Mouse (Mus musculus): ENCODE data around the gene Zfp326.
A peak's percentile ranks its signal among the peaks of the same experiment; 100 is the strongest.

Gene Zfp326

DNA sequence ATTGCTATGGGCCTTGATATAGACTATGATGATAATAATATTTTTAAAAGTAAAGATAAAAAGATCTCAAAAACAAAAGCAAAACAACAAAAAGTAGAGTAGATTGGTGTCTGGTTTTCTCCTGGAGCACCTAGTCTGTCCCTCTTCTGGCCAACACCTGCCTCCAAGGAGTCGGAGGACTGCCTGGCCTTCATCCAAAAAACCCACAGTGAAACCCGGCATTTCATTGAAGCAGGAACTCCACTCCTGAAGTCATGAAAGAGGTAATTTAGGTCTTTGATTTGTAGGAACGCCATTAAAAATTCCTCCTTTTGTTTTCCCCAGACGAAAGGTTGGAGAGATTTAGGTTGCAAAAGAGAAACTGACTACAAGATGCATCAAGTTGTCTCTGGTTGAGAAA lies 8.9 kb upstream of the Zfp326 start:
- no peak for DNase-seq (ENCODE audit: low spot score in 2 of 2)

DNA sequence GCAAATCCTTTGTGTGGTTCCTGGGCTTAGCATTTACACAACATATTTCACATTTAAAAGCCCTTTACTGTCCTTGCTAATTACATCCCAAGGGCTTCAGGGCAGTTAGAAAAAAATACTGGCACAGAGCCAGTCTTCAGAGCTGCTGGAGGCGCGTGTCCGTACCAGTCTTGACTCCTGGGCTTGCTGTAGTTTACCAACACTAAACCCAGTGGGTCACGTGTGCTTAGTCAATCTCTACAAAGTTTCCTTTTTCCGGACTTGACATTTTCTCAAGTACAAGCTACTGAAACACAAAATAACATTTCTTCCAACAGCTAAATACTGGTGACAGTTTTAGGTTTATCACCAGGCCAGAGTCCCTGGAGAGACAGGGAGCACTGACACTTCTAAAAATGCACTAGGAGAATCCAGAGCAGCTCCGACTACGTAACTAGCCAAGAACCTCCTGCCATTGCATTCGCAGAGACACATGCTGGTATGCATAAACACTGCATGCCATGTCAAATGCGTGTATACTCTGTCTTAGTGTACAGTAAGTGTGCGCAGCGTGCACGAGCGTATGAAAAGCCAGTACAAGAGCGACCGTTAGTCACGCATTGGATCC lies 8.4 kb upstream of the Zfp326 start:
- no peak for DNase-seq (ENCODE audit: low spot score in 2 of 2)

DNA sequence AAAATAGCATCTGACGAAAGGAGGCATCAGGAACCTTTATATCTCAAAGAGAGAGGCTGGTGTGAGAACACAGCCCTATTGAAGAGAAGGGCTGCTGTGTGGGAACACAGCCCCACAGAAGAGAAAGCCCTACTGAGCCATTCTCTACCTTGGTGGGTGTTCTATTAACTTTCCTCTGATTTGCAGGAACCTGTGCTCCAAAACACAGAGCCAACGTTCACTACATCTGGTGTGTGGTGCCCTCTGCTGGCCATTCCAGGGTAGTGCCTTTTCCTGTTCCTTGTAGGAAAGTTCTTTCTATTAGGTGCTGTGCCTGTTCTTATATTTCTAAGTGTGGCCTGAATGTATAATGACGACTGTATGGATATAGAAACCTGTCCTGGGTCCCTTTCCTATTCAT lies 7.8 kb upstream of the Zfp326 start:
- peak; percentile 60 to 82 for DNase-seq (ENCODE audit: low spot score in 2 of 2)

DNA sequence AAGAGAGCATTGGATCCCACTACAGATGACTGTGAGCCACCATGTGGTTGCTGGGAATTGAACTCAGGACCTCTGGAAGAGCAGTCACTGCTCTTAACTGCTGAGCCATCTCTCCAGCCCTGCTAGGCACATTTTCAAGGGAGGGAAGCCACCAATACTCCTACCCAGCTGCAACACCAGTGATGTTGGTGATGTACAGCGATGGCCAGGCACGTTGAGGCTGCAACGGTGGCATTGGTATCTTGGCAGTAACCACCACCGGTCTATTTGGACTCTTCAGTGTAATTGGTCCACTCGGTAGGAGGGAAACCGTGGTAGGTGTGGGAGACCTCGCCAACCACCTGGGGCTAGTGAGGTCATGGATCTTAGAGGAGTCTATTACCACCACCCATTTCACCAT lies 6.6 kb upstream of the Zfp326 start:
- no peak for DNase-seq (ENCODE audit: low spot score in 2 of 2)

DNA sequence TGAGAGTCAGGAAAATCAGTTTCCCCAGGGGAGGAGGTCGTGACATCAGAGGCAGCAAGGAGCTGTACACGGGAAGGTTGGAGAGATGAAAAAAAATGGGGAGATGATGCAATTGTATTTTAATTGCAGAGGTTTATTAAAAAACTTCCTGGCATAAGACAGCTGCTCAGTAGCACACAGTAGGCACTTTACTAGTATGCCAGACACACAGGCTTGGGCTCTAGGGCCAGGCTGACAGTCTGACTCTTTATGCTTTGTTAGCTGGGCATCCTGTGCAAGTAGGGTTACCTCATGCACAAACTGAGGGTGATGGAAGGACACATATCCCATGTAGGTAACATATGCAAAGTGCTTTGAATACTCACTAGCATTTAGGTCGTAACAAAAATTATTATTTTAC lies 5.2 kb upstream of the Zfp326 start:
- DNase-seq (ENCODE audit: low spot score in 2 of 2): no peak

DNA sequence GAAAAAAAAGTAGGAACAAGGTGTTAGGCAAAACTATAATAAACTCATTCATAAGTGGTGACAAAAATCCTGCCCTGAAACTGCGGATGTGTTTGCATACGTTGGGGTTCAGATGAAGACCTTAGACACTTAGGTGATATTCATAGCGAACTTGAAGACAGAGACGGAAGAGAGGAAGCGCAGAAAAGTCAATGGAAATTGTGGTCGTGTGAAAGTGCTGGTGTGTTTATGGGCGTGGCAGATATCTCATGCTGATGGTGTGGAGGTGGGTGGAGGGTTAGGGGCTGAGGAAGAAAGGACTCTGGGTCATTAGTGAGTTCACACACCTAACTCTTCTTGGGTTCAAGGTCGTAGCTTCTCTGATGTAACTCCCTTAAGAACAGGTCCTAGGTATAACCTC lies 4.2 kb upstream of the Zfp326 start:
- no peak for DNase-seq (ENCODE audit: low spot score in 2 of 2)

DNA sequence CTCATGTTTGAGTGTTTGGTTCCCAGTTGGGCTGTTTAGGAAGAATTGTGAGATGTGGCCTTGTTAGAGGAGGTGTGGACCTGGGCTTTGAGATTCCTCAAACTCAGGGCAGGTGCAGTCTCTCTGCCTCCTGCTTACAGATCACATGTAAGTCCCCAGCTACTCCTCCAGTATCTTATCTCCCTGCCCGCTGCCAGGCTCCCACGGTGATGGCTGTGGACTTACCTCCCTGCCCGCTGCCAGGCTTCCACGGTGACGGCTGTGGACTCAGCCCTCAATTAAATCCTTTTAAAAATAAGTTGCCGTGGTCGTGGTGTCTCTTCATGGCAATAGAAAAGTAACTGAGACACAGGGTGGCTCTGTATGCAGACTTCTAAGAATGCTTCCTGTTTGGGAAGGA lies 3.4 kb upstream of the Zfp326 start:
- no peak for DNase-seq (ENCODE audit: low spot score in 2 of 2)

DNA sequence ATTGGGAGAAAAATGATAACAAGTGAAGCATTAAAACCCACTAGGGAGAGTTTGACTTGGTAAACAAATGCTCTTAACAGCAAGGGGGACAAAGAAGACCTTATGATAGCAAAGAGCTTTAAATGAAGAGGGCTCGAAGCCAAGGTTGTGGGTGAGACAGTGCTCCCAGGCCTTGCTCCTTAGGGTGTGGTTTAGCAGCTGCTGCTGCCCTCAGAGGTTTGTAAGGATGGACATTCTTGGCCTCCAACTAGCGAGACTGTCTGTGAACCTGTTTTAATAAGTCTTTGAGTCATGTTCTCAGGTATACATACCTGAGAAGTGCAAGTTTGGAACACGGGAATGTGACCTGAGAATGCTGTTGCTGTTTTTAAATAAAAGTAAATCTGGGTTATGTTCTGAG lies 2.6 kb upstream of the Zfp326 start:
- DNase-seq (ENCODE audit: low spot score in 2 of 2): no peak

DNA sequence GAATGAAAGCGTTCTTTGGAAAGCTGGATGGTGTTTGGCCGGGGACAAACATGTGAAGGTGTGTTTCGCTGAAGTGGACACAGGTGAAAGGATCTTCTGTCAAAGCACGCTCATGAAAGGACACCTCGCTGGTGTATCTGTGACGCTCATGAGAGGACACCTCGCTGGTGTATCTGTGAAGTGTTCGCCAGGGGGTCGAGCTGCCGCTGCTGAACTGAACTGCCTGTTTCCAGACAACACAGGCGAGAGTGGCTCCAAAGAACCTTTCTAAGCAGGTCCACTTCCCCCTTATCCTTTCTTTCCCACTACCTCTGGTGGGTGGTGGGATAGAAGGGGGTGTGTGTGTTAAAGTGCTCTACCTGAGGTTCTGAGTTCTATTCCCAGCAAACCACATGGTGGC lies 1.9 kb upstream of the Zfp326 start:
- no peak for DNase-seq (ENCODE audit: low spot score in 2 of 2)

DNA sequence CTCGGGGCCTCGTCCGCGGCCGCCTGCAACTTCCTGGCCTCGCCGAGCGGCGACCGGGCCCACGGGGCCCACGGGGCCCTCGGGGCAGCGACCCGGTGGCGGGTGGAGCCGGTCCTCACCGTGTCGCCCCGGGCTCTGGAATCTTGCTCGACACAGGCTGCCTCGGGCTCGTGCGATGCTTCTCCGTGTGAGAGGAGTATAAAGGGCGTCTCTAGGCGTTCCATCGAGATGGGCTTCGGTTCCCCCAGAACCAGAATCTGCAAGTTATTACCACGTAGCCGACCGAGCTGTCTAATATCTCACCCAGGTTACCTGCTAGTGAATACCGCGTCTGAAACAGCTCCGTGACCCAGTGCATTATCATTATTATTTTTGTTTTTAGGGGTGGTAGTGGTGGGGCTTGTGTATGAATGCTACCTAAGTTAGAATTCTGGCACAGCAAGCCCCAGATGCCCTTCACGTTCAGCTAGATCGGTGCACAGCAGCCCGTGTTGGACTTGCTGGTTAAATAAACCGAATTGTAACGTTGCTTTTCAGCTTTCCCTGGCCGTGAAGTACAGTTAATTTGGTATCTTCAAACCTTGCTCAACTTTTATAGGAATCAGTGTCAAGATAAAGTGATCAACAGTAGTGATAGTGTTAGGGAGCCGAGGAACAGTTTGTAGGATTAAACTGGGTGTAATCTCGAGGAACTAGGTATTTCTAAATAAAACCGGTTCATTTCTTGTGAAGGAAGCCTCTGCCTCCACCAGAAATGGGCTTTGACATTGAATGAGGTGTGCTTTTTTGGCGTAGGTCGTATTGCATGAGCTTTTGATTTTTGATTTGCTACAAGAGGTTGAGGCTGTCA lies 785 bp downstream of the Zfp326 start:
- peak in 1 of 2 experiments; percentile 22 for DNase-seq (ENCODE audit: low spot score in 2 of 2)

DNA sequence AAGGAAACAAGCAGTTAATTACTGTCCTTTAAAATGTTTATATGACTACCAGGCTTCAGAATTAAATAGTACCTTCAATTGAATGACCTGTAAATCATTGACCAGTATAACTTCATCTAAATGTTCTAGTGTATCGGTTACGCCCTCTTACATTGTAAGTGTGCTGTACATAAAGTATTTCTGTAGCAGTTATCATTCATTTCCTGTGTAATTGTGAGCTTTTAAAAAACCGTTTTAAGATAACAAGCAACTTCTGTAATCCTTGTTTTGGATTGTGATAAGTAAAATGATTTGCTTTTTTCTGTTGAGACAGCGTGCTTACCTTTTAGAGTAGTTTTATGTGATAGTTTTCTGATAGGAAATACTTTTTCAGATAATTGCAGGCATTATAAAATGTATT lies 11.0 kb downstream of the Zfp326 start:
- no peak for DNase-seq (ENCODE audit: low spot score in 2 of 2)

DNA sequence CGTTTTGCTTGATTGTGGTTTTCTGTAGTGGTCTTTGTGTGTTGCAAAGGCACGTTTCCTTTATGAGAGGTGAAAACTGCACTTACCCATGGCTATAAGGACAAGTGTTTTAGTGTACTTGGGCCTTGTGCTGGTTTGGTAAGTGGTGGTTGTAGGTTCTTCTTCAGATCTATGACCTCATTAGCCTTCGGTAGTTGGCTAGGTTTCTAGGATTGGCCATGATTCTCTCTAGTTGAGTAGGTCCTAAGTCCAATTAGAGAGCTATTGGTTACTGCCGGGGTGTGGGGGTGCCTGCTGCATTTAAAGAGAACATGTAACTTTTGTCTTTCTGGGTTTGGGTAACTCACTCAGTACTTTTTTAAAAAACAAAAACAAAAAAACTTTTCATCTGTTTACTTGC lies 21.8 kb downstream of the Zfp326 start:
- DNase-seq (ENCODE audit: low spot score in 2 of 2): no peak

DNA sequence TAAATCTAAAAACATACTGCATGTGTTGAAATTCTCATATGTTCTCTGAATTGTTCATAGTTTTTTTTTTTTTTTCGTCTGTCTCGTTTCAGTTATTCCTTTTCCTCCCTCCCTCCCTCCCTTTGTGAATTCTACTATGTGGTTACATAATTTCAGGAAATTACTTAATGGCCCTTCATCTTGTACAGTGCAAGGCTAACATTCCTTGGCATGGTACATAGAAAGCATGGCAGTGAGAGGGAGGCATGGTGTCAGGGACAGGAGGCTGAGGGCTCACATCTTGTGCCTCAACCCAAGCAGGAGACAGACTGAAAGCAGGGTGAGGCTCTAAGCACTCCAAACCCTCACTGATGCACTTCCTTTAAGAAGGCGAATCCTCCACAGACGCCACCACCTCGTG lies 32.8 kb downstream of the Zfp326 start:
- no peak for DNase-seq (ENCODE audit: low spot score in 2 of 2)

DNA sequence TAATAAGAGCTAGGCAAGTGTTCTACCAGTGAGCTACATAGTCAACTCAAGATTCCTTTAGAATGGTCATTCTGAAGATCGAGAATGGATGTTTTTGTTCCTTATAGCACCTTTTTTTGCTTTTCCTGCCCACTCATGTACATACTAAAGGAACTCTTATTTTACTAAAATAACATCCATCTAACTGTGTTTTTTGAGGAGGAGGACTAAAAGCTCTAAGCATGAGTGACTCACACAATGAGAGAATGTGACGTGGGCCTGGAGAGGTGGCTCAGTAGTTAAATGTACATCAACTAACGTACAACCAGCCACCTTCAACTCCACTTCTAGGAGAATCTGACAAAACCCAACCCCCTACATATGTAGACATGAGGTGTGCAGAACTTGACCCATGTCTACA lies 33.3 kb downstream of the Zfp326 start:
- DNase-seq (ENCODE audit: low spot score in 2 of 2): no peak

DNA sequence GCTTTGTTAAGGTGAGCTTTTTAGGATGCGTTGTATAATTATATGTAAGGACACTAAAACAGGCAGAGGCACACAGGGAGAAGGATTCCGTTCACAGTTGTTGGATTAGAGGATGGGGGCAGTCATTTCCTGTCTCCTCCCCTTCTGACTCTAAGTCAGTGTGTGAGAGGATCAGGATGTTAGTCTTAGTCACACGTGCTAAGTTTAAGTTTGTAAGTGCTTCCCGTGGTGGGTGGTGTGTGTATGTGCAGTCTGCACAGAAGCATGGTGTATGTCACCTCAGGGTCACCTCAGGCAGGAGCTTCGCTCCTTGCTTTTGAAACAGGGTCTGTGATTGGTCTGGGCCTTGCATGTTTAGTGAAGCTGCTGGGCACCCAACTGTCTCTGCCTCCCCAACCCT lies 35.1 kb downstream of the Zfp326 start:
- DNase-seq (ENCODE audit: low spot score in 2 of 2): no peak

DNA sequence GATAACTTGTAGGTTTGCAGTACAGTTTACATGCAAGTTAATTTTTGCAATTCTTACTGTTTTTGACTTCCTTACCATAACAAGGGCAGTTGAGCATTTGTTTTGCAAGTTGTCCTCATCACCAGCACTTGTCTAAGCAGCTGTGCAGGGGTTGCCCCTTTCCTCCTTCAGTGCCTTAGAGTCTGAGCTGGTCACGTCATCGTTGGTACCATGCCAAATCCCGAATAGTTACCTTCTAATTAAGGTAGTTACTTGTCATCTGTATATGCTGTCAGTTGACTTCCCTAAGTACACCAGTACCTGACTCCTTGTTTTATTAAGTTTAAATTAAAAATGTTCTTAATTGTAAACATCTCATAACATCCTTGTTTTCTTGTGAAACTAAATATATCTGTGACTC lies 41.0 kb downstream of the Zfp326 start:
- DNase-seq (ENCODE audit: low spot score in 2 of 2): no peak

DNA sequence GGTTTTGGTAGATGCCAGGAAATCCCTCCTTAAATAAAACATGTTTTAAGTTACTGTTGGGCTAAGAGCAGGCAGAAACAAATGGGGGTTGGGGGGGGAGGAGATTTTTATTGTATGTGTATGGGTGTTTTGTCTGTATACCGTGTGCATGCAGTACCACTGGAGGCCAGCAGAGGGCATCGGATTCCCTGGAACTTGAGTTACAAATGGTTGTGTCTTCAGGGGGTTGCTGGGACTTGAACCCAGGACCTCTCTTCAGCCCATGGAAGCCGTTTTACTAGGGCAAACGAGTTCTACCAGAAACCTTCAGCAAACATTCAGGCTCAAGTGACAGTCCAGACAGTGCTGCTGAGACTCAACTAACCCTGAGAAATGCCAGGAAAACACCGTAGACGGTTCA lies 41.9 kb downstream of the Zfp326 start:
- DNase-seq (ENCODE audit: low spot score in 2 of 2): peak in 1 of 2 experiments; percentile 40

DNA sequence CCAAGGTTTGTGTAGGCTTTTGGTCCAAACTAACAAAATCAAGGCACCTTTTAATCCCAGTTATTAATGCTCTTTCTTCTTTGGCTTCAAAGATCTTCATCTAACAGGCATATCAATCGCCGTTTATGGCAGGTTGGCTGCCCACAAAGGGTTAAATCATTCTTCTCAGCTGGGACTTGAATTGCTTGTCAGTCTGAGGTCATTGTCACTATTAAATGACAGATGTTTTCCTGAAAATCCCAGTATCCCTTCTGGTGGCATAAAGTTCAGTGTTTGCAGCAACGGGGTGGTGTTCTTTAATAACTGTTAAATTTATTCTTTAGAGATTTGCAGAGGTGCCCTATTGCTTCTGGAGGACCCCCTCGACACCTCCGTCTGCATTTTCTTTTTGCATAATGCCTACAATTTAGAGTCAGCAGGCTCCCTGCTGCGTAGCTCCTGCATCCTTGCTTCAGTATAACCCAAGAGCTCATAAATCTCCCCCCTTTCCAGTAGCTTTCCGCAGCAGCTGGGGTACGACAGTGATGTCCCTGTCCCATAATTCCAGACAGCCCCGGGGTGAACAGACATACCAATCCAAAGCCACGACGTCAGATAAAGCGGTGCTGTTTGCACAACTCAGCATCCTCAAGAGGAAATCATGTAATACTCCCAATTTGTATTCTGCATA lies 46.6 kb downstream of the Zfp326 start:
- no peak for DNase-seq (ENCODE audit: low spot score in 2 of 2)

DNA sequence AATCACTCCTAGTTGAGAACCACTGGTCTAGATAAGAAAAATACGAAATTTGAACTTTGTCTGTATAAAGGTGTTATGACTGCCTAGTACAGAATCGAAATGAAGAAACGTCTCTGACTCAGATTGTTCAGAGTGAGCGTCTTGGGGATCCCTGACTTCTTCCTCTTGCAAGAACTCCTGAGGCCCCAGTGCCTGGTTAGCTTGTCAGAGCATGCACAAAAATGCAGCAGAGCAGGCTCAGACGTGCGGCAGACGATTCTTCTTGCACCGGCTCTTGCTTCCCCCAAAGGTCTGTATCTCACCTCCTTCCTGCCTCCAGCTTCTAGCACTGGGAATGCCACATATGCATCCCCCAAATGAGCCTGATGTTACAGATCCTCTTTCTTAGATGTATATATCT lies 48.0 kb downstream of the Zfp326 start:
- DNase-seq (ENCODE audit: low spot score in 2 of 2): no peak

DNA sequence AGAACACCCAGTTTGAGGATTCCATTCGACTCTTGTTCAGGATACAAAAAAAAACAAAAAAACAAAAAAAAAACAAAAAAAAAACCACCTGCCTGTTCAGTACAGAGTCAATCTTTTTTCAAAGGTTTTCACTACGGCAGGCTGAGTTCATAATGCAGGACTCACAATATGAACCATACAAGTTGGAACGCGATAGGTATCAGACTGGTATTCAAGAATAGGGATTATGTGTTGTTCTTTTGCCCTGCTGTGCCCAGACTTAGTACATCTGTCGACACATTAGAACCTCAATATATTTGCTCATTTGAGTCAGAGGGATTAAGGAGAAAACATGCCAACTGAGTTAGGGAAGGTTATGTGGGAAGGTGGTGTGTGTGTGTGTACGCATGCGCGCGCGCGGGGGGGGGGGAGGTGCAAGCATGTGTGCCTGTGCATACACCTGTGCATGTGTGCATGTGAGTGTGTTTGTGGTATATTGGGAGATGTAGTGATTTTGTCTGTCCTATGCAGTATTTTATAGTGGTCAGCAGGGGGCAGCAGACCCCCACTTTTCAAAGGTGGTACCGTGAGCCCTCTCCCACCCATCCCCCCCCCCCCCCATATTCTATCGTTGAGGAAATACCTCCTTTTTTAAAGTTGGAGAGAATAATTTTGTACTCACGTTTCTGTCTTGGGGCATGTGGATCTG lies 49.3 kb downstream of the Zfp326 start:
- no peak for DNase-seq (ENCODE audit: low spot score in 2 of 2)

DNA sequence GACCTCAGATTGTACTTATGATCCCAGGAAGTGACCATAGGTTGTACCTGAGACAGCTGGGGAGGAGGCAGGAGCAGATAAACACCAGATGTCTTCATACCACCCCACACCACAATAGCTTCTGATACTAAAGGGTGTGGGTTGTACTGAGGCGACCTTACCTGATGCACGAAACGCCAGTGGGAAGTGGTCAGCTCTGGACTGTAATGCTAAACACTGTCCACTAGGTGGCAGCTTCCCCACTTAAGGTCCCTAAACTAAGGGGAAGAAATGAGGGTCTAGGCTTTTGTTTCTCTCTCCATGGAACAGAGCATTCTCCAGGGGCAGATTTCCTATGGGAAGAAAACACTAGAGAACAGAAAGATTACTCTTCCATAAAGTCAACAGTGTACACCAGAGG lies 53.9 kb downstream of the Zfp326 start:
- DNase-seq (ENCODE audit: low spot score in 2 of 2): peak in 1 of 2 experiments; percentile 12

DNA sequence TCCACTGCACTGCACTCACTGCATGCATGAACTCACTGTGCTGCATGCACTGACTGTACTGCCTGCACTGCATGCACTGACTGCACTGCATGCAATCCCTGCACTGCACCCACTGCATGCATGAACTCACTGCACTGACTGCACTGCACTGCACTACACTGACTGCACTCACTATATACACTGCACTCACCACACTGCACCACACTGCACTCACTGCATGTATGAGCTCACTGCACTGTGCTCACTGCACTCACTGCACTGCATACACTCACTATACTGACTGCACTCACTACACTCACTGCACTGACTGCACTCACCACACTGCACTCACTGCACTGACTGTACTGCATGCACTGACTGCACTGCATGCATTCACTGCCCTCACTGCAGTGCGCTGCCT lies 56.0 kb downstream of the Zfp326 start:
- no peak for DNase-seq (ENCODE audit: low spot score in 2 of 2)

DNA sequence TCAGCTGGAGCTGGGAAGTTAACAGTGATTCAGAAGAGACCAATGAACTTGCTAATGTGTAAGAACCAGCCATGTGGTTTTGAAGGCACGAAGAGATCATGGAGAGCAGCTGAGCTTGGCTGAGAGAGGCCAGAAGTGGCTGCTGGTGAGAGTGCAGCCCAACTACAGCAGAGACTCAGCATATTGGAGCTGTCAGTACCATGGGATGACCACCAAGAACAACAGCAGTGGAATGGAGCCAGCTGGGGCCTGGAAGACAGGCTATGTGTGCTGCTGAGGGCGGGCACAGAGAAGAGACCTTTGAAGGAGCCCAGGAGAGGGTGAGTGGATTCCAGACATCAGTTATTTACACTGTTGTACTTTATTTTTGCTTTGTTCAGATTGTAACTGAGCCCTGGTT lies 65.6 kb downstream of the Zfp326 start:
- no peak for DNase-seq (ENCODE audit: low spot score in 2 of 2)

Measured in thymus, postnatal 10 days (tissue).